Comparison of ENCODE assay signal across 10 mouse cellular contexts in genomic region chr14:34565711-34566110, GRCm38 (mm10). TPM values are rescaled to one million over a fixed set of nuclear protein-coding genes. Genes with fewer than 3 reads are reported as not detected.
A peak's percentile ranks its signal among the peaks of the same experiment; 100 is the strongest.
DNase-seq lines count a peak whose midpoint lies in the region; ATAC-seq and TF ChIP-seq lines count a peak whose summit lies in the region.
"Had no signal": no experiment of that assay in that cellular context is flagged by ENCODE, and none has a peak within 500 bp of the region (broad histone marks: within the 10 kb centered on the region; RNA-seq: fewer than 3 reads in every experiment).

No protein-coding gene starts in this region.

- H3K4me2 ChIP-seq in hindbrain, postnatal 0 days (ENCODE audit: low read depth, low read length): peak overlapping the region; percentile 1; the same call in 1 of the 2 replicates
- H3K4me2 ChIP-seq in hindbrain, embryonic 12.5 days (replicated peaks): no peak overlapping the region
- no peak overlapping the region for H3K4me2 ChIP-seq in heart, embryonic 11.5 days

- TF ChIP-seq CTCF in hindbrain, postnatal 0 days (IDR thresholded peaks at IDR 0.05; ENCODE audit: low read depth): no peak

- H3K4me1 ChIP-seq in hindbrain, postnatal 0 days (ENCODE audit: insufficient read depth, low read length): no peaks in the 10 kb centered on the region
- 0 out of 2 replicates have a peak, but pooled peaks cover 3% of the 10 kb centered on the region for H3K4me1 ChIP-seq in hindbrain, embryonic 12.5 days
- H3K4me1 ChIP-seq in heart, embryonic 11.5 days (ENCODE audit: control insufficient read depth, insufficient read depth, low read length): peaks cover 64% of the 10 kb centered on the region

- H3K36me3 ChIP-seq in hindbrain, postnatal 0 days (ENCODE audit: insufficient read depth, low read length): no peaks in the 10 kb centered on the region
- H3K36me3 ChIP-seq in hindbrain, embryonic 12.5 days: no peaks in the 10 kb centered on the region
- H3K36me3 ChIP-seq in heart, embryonic 11.5 days (ENCODE audit: control insufficient read depth, insufficient read depth, low read length): peaks cover 2% of the 10 kb centered on the region; the same call in 1 of the 2 replicates

- H3K4me3 ChIP-seq in hindbrain, postnatal 0 days (ENCODE audit: low read length): no peak overlapping the region
- H3K4me3 ChIP-seq in hindbrain, embryonic 12.5 days: no peak overlapping the region
- H3K4me3 ChIP-seq in heart, embryonic 11.5 days (ENCODE audit: low read depth, low read length): no peak overlapping the region

- no peaks in the 10 kb centered on the region for H3K27me3 ChIP-seq in hindbrain, postnatal 0 days (ENCODE audit: insufficient read depth, low read length)
- H3K27me3 ChIP-seq in hindbrain, embryonic 12.5 days: no peaks in the 10 kb centered on the region; the same call in 1 of the 2 replicates
- H3K27me3 ChIP-seq in heart, embryonic 11.5 days (ENCODE audit: control insufficient read depth, insufficient read depth, low read length): no peaks in the 10 kb centered on the region

- H3K9me3 ChIP-seq in hindbrain, postnatal 0 days (ENCODE audit: low read length): no peaks in the 10 kb centered on the region
- no peaks in the 10 kb centered on the region for H3K9me3 ChIP-seq in hindbrain, embryonic 12.5 days (replicated peaks)
- H3K9me3 ChIP-seq in heart, embryonic 11.5 days (replicated peaks; ENCODE audit: control insufficient read depth, low read length): no peaks in the 10 kb centered on the region

- peak; percentile 55; the same call in 1 of the 2 replicates for ATAC-seq in hindbrain, postnatal 0 days
- ATAC-seq in hindbrain, embryonic 12.5 days (ENCODE audit: low FRiP score): no peak
- no peak for ATAC-seq in heart, embryonic 11.5 days (replicated peaks; ENCODE audit: insufficient number of reproducible peaks, low FRiP score, low TSS enrichment)

- DNase-seq in hindbrain, postnatal 0 days (ENCODE audit: low spot score): peak; percentile 61
- peak; percentile 71 to 75 for DNase-seq in cerebellum, postnatal 10 days
- peak; percentile 52 for DNase-seq in lung, postnatal 14 days
- no peak for DNase-seq in layer of hippocampus, adult 9-10 months (ENCODE audit: low spot score)
- DNase-seq in thymus, postnatal 25 days: no peak
- no peak for DNase-seq in embryo, embryonic 10 days (ENCODE audit: low spot score)

- H3K27ac ChIP-seq in hindbrain, postnatal 0 days: no peak overlapping the region
- H3K27ac ChIP-seq in hindbrain, embryonic 12.5 days: no peak overlapping the region
- H3K27ac ChIP-seq in heart, embryonic 11.5 days (ENCODE audit: low read depth, low read length): 0 out of 2 replicates have a peak overlapping the region, but pooled peaks have one; percentile 41

- no peak overlapping the region for H3K9ac ChIP-seq in hindbrain, postnatal 0 days (replicated peaks; ENCODE audit: low read length)
- H3K9ac ChIP-seq in hindbrain, embryonic 12.5 days: no peak overlapping the region
- H3K9ac ChIP-seq in heart, embryonic 11.5 days (ENCODE audit: low read depth, low read length): 0 out of 2 replicates have a peak overlapping the region, but pooled peaks have one; percentile 39

- 59% methylated on average over 17 of the region's 17 CpGs for WGBS in hindbrain, postnatal 0 days
- 75% methylated on average over 17 of the region's 17 CpGs for WGBS in hindbrain, embryonic 12.5 days
- 65% methylated on average over 17 of the region's 17 CpGs for WGBS in heart, embryonic 11.5 days (ENCODE audit: insufficient replicate concordance)

RNA-seq across cellular contexts. Expression of gene Ldb3, which starts 22.8 kb away (rescaled TPM):
- total RNA-seq in hindbrain, postnatal 0 days (2014; rRNA removed): 1.6 and 1.7 TPM in 2 replicates
- 1.3 and 1.4 TPM in 2 replicates for polyA plus RNA-seq in hindbrain, postnatal 0 days (2015; fragmentation: Nextera tagmentation; extraction: Ambion mirVana)
- polyA plus RNA-seq in hindbrain, embryonic 12.5 days (2016; fragmentation: Nextera tagmentation; extraction: Ambion mirVana): 0.22 and 1.9 TPM in 2 replicates
- 221 and 225 TPM in 2 replicates for polyA plus RNA-seq in heart, embryonic 11.5 days (2014; fragmentation: Nextera tagmentation; extraction: Ambion mirVana)

RNA-seq across cellular contexts. Expression of gene Opn4, which starts 34.2 kb away (rescaled TPM):
- total RNA-seq in hindbrain, postnatal 0 days (2014; rRNA removed): not detected in 2 replicates
- polyA plus RNA-seq in hindbrain, postnatal 0 days (2015; fragmentation: Nextera tagmentation; extraction: Ambion mirVana): 0.14 TPM in 1 of 2 replicates, not detected in the other
- polyA plus RNA-seq in hindbrain, embryonic 12.5 days (2016; fragmentation: Nextera tagmentation; extraction: Ambion mirVana): not detected in 2 replicates
- polyA plus RNA-seq in heart, embryonic 11.5 days (2014; fragmentation: Nextera tagmentation; extraction: Ambion mirVana): 4.1 and 4.2 TPM in 2 replicates

RNA-seq across cellular contexts. Expression of gene 9230112D13Rik, which starts 43.1 kb away (rescaled TPM):
- total RNA-seq in hindbrain, postnatal 0 days (2014; rRNA removed): not detected in 2 replicates
- polyA plus RNA-seq in hindbrain, postnatal 0 days (2015; fragmentation: Nextera tagmentation; extraction: Ambion mirVana): not detected in 2 replicates
- not detected in 2 replicates for polyA plus RNA-seq in hindbrain, embryonic 12.5 days (2016; fragmentation: Nextera tagmentation; extraction: Ambion mirVana)
- polyA plus RNA-seq in heart, embryonic 11.5 days (2014; fragmentation: Nextera tagmentation; extraction: Ambion mirVana): not detected in 2 replicates
- total RNA-seq: ES-E14 had no signal
- polyA plus RNA-seq: large intestine, adult 2 months had no signal

Comparison
In these comparisons a context has a peak if more than half of its experiments do, and no peak if none do; other contexts are left out.
1. DNase-seq: peak in hindbrain, postnatal 0 days (single experiment), cerebellum, postnatal 10 days (2 of 2) and lung, postnatal 14 days (single experiment); none in layer of hippocampus, adult 9-10 months (single experiment), thymus, postnatal 25 days (single experiment) and embryo, embryonic 10 days (single experiment).
2. RNA of gene Ldb3, which starts 22.8 kb away (polyA plus RNA-seq): 221 to 225 TPM in heart, embryonic 11.5 days; 1.3 to 1.4 TPM in hindbrain, postnatal 0 days and 0.22 to 1.9 TPM in hindbrain, embryonic 12.5 days; every median in the first group is over 10 times any median in the second.